Mouse (Mus musculus): ENCODE data around the gene Oosp3. TPM values are rescaled to one million over a fixed set of nuclear protein-coding genes. Genes with fewer than 3 reads are reported as not detected.

The Oosp3 gene
- not detected for total RNA-seq (2023)

DNA sequence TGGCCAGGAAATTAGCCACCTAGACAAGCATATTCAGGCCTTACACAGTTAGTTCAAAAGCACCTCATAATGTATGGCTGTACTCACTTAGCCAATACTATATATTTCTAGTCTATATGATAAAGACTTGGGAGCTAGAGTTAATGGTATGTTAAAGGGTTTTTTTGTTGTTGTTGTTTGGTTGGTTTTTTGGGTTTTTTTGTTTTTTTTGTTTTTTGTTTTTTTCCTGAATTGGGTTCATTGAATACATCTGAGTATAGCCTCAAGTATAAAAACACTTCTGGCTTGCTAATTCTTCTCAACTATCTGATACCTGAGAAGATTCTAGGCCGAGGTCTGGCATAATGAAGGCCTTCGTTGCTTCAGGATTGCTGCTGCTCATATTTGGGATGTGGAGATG is at the start of gene Oosp3:
TSS of gene Oosp3 (plus strand) at position 301 of the 400 bp plus-strand sequence.

GRCm38 (mm10) chr19:11660459-11660858 is 36.4 kb upstream of the Oosp3 start, which contains the start of gene Oosp2:
Gene Oosp2, minus strand, starts transcription at chr19:11660559.

DNA sequence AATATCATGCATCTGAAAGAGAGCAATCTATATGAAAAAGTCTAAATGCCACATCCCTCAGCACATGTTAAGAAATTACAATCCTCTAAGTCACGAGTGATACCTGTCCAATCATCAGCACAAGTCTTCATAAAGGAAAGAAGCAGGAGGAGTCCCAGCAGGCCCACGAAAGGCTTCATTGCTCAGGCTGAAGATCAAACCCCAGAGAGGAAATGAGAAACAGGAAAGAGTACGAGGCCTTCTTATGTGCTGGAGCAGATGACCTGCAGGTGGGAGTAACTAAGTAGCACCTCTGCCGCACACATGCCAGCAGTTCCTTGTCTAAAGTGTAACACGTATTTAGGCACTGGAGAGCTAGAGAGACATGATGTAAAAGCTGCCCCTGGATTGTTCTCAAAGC is 6.0 kb upstream of the Oosp3 start, which contains the start of gene Oosp1:
TSS of gene Oosp1 (minus strand) at position 312 of the 400 bp plus-strand sequence.

GRCm38 (mm10) chr19:11747298-11747697 is 50.4 kb downstream of the Oosp3 start, which contains the start of gene Gif:
Gene Gif, plus strand, starts transcription at chr19:11747554.

Other genes with a start within 250 kb of the Oosp3 start
- gene Ms4a6c, start 227.7 kb upstream of the Oosp3 start, total RNA-seq (2023), result 33.8 TPM
- 328 TPM for gene Gm8369, start 211.1 kb upstream of the Oosp3 start, total RNA-seq (2023)
- gene Ms4a6b, start 180.5 kb upstream of the Oosp3 start, total RNA-seq (2023), result 604 TPM
- not detected for gene Ms4a4d, start 160.3 kb upstream of the Oosp3 start, total RNA-seq (2023)
- 8.6 TPM for gene Ms4a6d, start 92.2 kb upstream of the Oosp3 start, total RNA-seq (2023)
- not detected for gene Ms4a2, start 73.3 kb upstream of the Oosp3 start, total RNA-seq (2023)
- gene Ms4a3, start 56.2 kb upstream of the Oosp3 start, total RNA-seq (2023), result not detected
- gene Oosp2, start 36.5 kb upstream of the Oosp3 start, total RNA-seq (2023), result not detected
- not detected for gene Oosp1, start 5.9 kb upstream of the Oosp3 start, total RNA-seq (2023)
- gene Gif, start 50.5 kb downstream of the Oosp3 start, total RNA-seq (2023), result not detected
- 22.5 TPM for gene Mrpl16, start 73.3 kb downstream of the Oosp3 start, total RNA-seq (2023)
- gene Stx3, start 122.3 kb downstream of the Oosp3 start, total RNA-seq (2023), result 7.5 TPM
- not detected for gene Olfr1417, start 142.2 kb downstream of the Oosp3 start, total RNA-seq (2023)
- not detected for gene Olfr1418, start 164.0 kb downstream of the Oosp3 start, total RNA-seq (2023)
- gene Olfr1419, start 178.1 kb downstream of the Oosp3 start, total RNA-seq (2023), result not detected
- gene Olfr1420, start 189.5 kb downstream of the Oosp3 start, total RNA-seq (2023), result not detected
- gene Patl1, start 215.3 kb downstream of the Oosp3 start, total RNA-seq (2023), result 47.1 TPM

Data from CD8-positive naive resting alpha-beta T cell, adult 57 days (primary cell).